Comparison of ENCODE assay signal across 27 mouse cellular contexts in the genomic region with DNA sequence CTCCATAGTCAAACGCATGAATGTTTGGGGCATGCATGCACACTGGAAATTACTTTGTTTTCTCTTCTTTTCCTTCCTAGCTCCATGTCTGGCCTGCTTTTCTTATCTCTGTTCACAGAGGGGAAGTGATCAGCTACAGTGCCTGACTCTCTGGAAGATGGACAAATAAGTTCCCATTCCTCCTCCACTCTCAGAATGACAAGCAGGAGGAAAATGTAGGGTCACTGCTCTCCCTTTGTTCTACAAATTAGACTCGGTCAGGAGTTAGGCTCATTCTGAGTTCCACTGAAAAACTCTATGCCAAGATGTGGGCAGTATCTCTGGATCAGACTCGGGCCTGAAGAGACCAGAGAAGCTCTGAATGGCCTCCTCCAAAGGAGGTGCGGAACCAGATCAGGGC.
"Had no signal": no experiment of that assay in that cellular context is flagged by ENCODE, and none has a peak within 500 bp of the region (broad histone marks: within the 10 kb centered on the region; RNA-seq: fewer than 3 reads in every experiment).

No protein-coding gene starts in this region.

- ATAC-seq: forebrain, embryonic 13.5 days; forebrain, embryonic 14.5 days; forebrain, embryonic 15.5 days; forebrain, embryonic 16.5 days; forebrain, postnatal 0 days had no signal

- H3K4me3 ChIP-seq: embryonic facial prominence, embryonic 10.5 days; embryonic facial prominence, embryonic 12.5 days; embryonic facial prominence, embryonic 13.5 days; embryonic facial prominence, embryonic 15.5 days; erythroblast, embryonic 14.5 days; forebrain, embryonic 10.5 days; forebrain, embryonic 12.5 days; forebrain, embryonic 13.5 days; forebrain, embryonic 15.5 days; gastrocnemius, adult 2 months; heart, adult 2 months had no signal

- H3K4me1 ChIP-seq: embryonic facial prominence, embryonic 10.5 days; embryonic facial prominence, embryonic 12.5 days; embryonic facial prominence, embryonic 13.5 days; embryonic facial prominence, embryonic 15.5 days; forebrain, embryonic 10.5 days; forebrain, embryonic 12.5 days; forebrain, embryonic 13.5 days had no signal

- H3K36me3 ChIP-seq: embryonic facial prominence, embryonic 10.5 days; embryonic facial prominence, embryonic 12.5 days; embryonic facial prominence, embryonic 13.5 days; embryonic facial prominence, embryonic 15.5 days; forebrain, embryonic 10.5 days; forebrain, embryonic 12.5 days; forebrain, embryonic 15.5 days had no signal

- DNase-seq: cerebellum, adult 8-10 months; cerebellum, adult 9-10 months; cerebellum, adult 9-11 months; cerebellum, postnatal 10 days; cerebellum, postnatal 14 days; cerebellum, postnatal 25 days; cerebellum, postnatal 36 days; embryo, embryonic 11 days; forebrain, postnatal 0 days; gastrocnemius, adult 2 months; gastrocnemius, postnatal 10 days; gastrocnemius, postnatal 14 days; gastrocnemius, postnatal 25 days; gastrocnemius, postnatal 36 days; heart, adult 18-20 months; heart, adult 2 months had no signal

- H3K9me3 ChIP-seq: embryonic facial prominence, embryonic 10.5 days; embryonic facial prominence, embryonic 12.5 days; embryonic facial prominence, embryonic 13.5 days; embryonic facial prominence, embryonic 15.5 days; forebrain, embryonic 10.5 days; forebrain, embryonic 12.5 days; forebrain, embryonic 13.5 days; forebrain, embryonic 15.5 days had no signal

- H3K27me3 ChIP-seq: embryonic facial prominence, embryonic 12.5 days; embryonic facial prominence, embryonic 13.5 days; embryonic facial prominence, embryonic 15.5 days; forebrain, embryonic 12.5 days; forebrain, embryonic 13.5 days; forebrain, embryonic 15.5 days had no signal

- H3K4me2 ChIP-seq: embryonic facial prominence, embryonic 12.5 days; embryonic facial prominence, embryonic 13.5 days; embryonic facial prominence, embryonic 15.5 days; forebrain, embryonic 12.5 days; forebrain, embryonic 13.5 days; forebrain, embryonic 15.5 days had no signal

- H3K9ac ChIP-seq: embryonic facial prominence, embryonic 12.5 days; embryonic facial prominence, embryonic 13.5 days; embryonic facial prominence, embryonic 15.5 days; forebrain, embryonic 12.5 days; forebrain, embryonic 13.5 days; forebrain, embryonic 15.5 days; forebrain, postnatal 0 days had no signal

- H3K27ac ChIP-seq: embryonic facial prominence, embryonic 10.5 days; embryonic facial prominence, embryonic 12.5 days; embryonic facial prominence, embryonic 13.5 days; embryonic facial prominence, embryonic 15.5 days; forebrain, embryonic 10.5 days; forebrain, embryonic 12.5 days; forebrain, embryonic 13.5 days; forebrain, embryonic 15.5 days; gastrocnemius, adult 2 months; heart, adult 2 months had no signal
